Mouse (Mus musculus): ENCODE data around the gene Agap1. TPM values are rescaled to one million over a fixed set of nuclear protein-coding genes. Genes with fewer than 3 reads are reported as not detected.

Agap1 gene
- polyA plus RNA-seq, 1 experiment, result 12.1 TPM

GRCm38 (mm10) chr1:89478571-89479460, 24.2 kb downstream of the Agap1 start:
- 72% methylated on average over 4 of the region's 4 CpGs for WGBS
- Histone ChIP-seq H3K4me3 (replicated peaks; ENCODE audit: control insufficient read depth, low read depth, low read length) (no peak overlapping the region), H3K27ac (ENCODE audit: control insufficient read depth, insufficient read depth, low read depth, low read length, poor library complexity) (no peak overlapping the region), H3K4me1 (ENCODE audit: control insufficient read depth, insufficient read depth, low read length) (no peaks in the 10 kb centered on the region)
- TF ChIP-seq POLR2A (IDR thresholded peaks at IDR 0.05; ENCODE audit: borderline replicate concordance, control insufficient read depth, low read depth, low read length) (no peak), CTCF (IDR thresholded peaks at IDR 0.05; ENCODE audit: control insufficient read depth, insufficient read depth, low read length) (no peak)

DNA sequence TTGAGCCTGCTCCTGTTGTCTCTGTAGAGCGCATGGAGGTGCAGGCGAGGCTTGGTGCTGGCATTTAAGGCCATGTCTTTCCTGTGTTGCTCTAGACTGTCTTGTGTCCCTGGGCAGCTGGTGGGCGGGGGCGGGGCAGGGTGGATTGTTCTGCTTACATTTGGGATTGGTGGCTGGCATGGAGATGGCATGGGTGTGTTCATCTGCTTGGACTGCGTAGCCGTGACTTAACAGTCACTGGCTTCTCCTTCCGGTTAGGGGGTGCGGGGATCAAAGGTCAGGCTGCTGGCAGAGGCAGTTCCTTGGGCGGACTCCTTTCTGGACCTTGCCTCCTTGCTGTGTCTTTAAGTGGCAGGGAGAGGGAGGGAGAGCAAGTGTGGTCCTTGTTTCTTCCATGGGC, 26.5 kb downstream of the Agap1 start:
- 87% methylated on average over 9 of the region's 9 CpGs for WGBS
- TF ChIP-seq CTCF (IDR thresholded peaks at IDR 0.05; ENCODE audit: control insufficient read depth, insufficient read depth, low read length), result no peak
- TF ChIP-seq POLR2A (IDR thresholded peaks at IDR 0.05; ENCODE audit: borderline replicate concordance, control insufficient read depth, low read depth, low read length), result no peak
- no peak overlapping the region for H3K27ac ChIP-seq (ENCODE audit: control insufficient read depth, insufficient read depth, low read depth, low read length, poor library complexity)
- H3K4me3 ChIP-seq (replicated peaks; ENCODE audit: control insufficient read depth, low read depth, low read length), result no peak overlapping the region
- no peaks in the 10 kb centered on the region for H3K4me1 ChIP-seq (ENCODE audit: control insufficient read depth, insufficient read depth, low read length)

GRCm38 (mm10) chr1:89482812-89483211, 28.2 kb downstream of the Agap1 start:
- no peak for TF ChIP-seq CTCF (IDR thresholded peaks at IDR 0.05; ENCODE audit: control insufficient read depth, insufficient read depth, low read length)
- TF ChIP-seq POLR2A (IDR thresholded peaks at IDR 0.05; ENCODE audit: borderline replicate concordance, control insufficient read depth, low read depth, low read length), result no peak
- 46% methylated on average over 5 of the region's 5 CpGs for WGBS
- Histone ChIP-seq H3K27ac (ENCODE audit: control insufficient read depth, insufficient read depth, low read depth, low read length, poor library complexity) (no peak overlapping the region), H3K4me1 (ENCODE audit: control insufficient read depth, insufficient read depth, low read length) (no peaks in the 10 kb centered on the region), H3K4me3 (replicated peaks; ENCODE audit: control insufficient read depth, low read depth, low read length) (no peak overlapping the region)

- 91% methylated on average over 6 of the region's 6 CpGs for WGBS
- TF ChIP-seq POLR2A (IDR thresholded peaks at IDR 0.05; ENCODE audit: borderline replicate concordance, control insufficient read depth, low read depth, low read length), result no peak
- TF ChIP-seq CTCF (IDR thresholded peaks at IDR 0.05; ENCODE audit: control insufficient read depth, insufficient read depth, low read length), result no peak
- no peaks in the 10 kb centered on the region for H3K4me1 ChIP-seq (ENCODE audit: control insufficient read depth, insufficient read depth, low read length)
- no peak overlapping the region for H3K4me3 ChIP-seq (replicated peaks; ENCODE audit: control insufficient read depth, low read depth, low read length)
- no peak overlapping the region for H3K27ac ChIP-seq (ENCODE audit: control insufficient read depth, insufficient read depth, low read depth, low read length, poor library complexity)
These were observed 32.3 kb downstream of the Agap1 start for GRCm38 (mm10) chr1:89486891-89487290.

DNA sequence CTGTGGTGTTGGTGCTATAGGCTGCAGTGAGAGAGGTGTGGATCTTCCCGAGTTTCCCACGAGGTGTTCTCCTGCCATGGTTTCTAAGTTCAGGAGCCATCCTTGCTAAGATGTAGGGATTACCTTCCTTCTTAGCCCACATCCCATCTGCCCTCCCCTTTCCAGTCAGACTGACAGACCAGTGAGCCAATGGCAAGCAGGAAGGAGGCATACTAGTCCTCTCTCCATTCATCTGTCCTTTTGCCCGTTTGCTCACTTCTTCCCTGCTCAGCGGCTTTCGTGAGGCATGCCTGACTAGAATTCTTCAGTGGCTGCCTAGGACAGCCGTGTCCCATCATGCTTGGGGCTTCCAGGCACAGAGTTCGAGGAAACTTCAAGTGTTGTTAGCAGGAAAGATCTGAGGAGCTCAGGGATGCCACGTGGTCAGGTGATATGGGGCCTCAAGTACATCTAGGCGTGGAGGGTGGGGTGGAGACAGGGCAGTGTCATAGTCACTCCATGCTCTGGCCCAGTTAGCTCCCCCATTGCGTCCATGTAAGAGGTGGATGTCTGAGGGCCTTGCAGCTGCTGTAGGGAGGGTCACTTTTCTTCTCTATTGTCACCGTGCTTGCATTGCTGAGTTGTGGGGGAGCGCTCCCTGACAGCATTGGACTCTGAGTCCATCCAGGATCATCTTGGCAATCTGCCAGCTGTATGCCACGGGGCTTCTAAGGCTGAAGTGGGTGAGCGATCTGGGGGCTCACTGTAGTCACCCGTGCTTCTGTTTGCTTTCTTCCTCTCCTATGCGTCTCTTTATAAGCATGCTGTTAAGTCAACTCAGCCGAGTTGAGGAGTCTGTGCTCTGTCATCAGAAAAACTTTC, 34.7 kb downstream of the Agap1 start:
- WGBS, result 74% methylated on average over 17 of the region's 17 CpGs
- H3K4me3 ChIP-seq (replicated peaks; ENCODE audit: control insufficient read depth, low read depth, low read length), result no peak overlapping the region
- H3K4me1 ChIP-seq (ENCODE audit: control insufficient read depth, insufficient read depth, low read length), result no peaks in the 10 kb centered on the region
- TF ChIP-seq POLR2A (IDR thresholded peaks at IDR 0.05; ENCODE audit: borderline replicate concordance, control insufficient read depth, low read depth, low read length) (no peak), CTCF (IDR thresholded peaks at IDR 0.05; ENCODE audit: control insufficient read depth, insufficient read depth, low read length) (no peak)
- H3K27ac ChIP-seq (ENCODE audit: control insufficient read depth, insufficient read depth, low read depth, low read length, poor library complexity), result no peak overlapping the region

- Histone ChIP-seq H3K4me3 (replicated peaks; ENCODE audit: control insufficient read depth, low read depth, low read length) (no peak overlapping the region), H3K27ac (ENCODE audit: control insufficient read depth, insufficient read depth, low read depth, low read length, poor library complexity) (no peak overlapping the region), H3K4me1 (ENCODE audit: control insufficient read depth, insufficient read depth, low read length) (no peaks in the 10 kb centered on the region; the same call in 1 of the 2 replicates)
- 85% methylated on average over 5 of the region's 5 CpGs for WGBS
- TF ChIP-seq CTCF (IDR thresholded peaks at IDR 0.05; ENCODE audit: control insufficient read depth, insufficient read depth, low read length) (no peak), POLR2A (IDR thresholded peaks at IDR 0.05; ENCODE audit: borderline replicate concordance, control insufficient read depth, low read depth, low read length) (no peak)
These were observed 38.6 kb downstream of the Agap1 start for GRCm38 (mm10) chr1:89493177-89493576.

- no peaks in the 10 kb centered on the region; the same call in 1 of the 2 replicates for H3K4me1 ChIP-seq (ENCODE audit: control insufficient read depth, insufficient read depth, low read length)
- no peak overlapping the region for H3K4me3 ChIP-seq (replicated peaks; ENCODE audit: control insufficient read depth, low read depth, low read length)
- 84% methylated on average over 1 of the region's 1 CpGs for WGBS
- TF ChIP-seq POLR2A (IDR thresholded peaks at IDR 0.05; ENCODE audit: borderline replicate concordance, control insufficient read depth, low read depth, low read length) (no peak), CTCF (IDR thresholded peaks at IDR 0.05; ENCODE audit: control insufficient read depth, insufficient read depth, low read length) (no peak)
- H3K27ac ChIP-seq (ENCODE audit: control insufficient read depth, insufficient read depth, low read depth, low read length, poor library complexity), result no peak overlapping the region
These were observed 40.2 kb downstream of the Agap1 start for GRCm38 (mm10) chr1:89494816-89495215.

DNA sequence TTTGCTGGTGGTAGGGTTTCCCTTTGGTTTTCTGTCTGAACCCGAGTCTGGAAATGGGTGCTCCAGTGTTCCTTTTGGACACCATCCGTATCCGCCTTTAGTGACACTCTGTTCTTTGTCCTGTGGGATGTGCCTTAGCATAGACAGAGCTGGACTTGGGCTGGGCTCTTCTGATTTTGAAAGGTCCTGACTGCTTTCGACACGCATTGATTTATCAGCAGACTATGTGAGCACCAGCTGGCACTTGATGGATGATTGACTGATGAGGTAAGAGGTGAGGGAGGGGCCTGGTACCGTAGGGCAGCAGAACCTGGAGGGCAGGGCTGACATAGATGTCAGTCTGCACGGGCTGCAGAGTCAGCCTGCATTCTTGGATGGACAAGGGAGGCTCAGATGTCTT, 41.6 kb downstream of the Agap1 start:
- TF ChIP-seq CTCF (IDR thresholded peaks at IDR 0.05; ENCODE audit: control insufficient read depth, insufficient read depth, low read length), result no peak
- TF ChIP-seq POLR2A (IDR thresholded peaks at IDR 0.05; ENCODE audit: borderline replicate concordance, control insufficient read depth, low read depth, low read length), result no peak
- H3K27ac ChIP-seq (ENCODE audit: control insufficient read depth, insufficient read depth, low read depth, low read length, poor library complexity), result no peak overlapping the region
- WGBS, result 78% methylated on average over 7 of the region's 7 CpGs
- no peak overlapping the region for H3K4me3 ChIP-seq (replicated peaks; ENCODE audit: control insufficient read depth, low read depth, low read length)
- no peaks in the 10 kb centered on the region; the same call in 1 of the 2 replicates for H3K4me1 ChIP-seq (ENCODE audit: control insufficient read depth, insufficient read depth, low read length)

Measured in bone marrow, adult 2 months (tissue).